Mouse (Mus musculus) adrenal gland, postnatal 14 days (tissue): ENCODE data around the gene Git2. TPM values are rescaled to one million over a fixed set of nuclear protein-coding genes. Genes with fewer than 3 reads are reported as not detected.

Experiments used
- DNase-seq: peaks from one replicate; pipeline ENCODE4 v3.0.0; 2021; ENCODE audit warnings: mixed read lengths
- long read RNA-seq, 2 experiments: library from polyadenylated mRNA; stranded (forward); transcript quantifications; one replicate each; pipeline ENCODE4 v2.0.0; 2021
- total RNA-seq: library from RNA; stranded (reverse); gene quantifications from 2 replicates; pipeline ENCODE4 v1.2.3, GENCODE M21; 2021

Gene Git2
- total RNA-seq: 42.7 and 49.4 TPM in 2 replicates
- long read RNA-seq, experiment 1, full-length matches to known transcripts: 4 of 23 reads
- long read RNA-seq, experiment 1, partial matches to known transcripts: 7 of 23 reads
- long read RNA-seq, experiment 1, other reads (novel, unspliced or antisense): 12 of 23 reads
- long read RNA-seq, experiment 2, full-length matches to known transcripts: 4 of 14 reads
- long read RNA-seq, experiment 2, partial matches to known transcripts: 3 of 14 reads
- long read RNA-seq, experiment 2, other reads (novel, unspliced or antisense): 7 of 14 reads

GRCm38 (mm10) chr5:114775056-114775979 is at the start of gene Git2:
Gene Git2 (minus strand): TSS chr5:114775517.
- no peak for DNase-seq

- peak; percentile 52 for DNase-seq
Measured at GRCm38 (mm10) chr5:114824197-114824596, 48.9 kb upstream of the Git2 start.

DNA sequence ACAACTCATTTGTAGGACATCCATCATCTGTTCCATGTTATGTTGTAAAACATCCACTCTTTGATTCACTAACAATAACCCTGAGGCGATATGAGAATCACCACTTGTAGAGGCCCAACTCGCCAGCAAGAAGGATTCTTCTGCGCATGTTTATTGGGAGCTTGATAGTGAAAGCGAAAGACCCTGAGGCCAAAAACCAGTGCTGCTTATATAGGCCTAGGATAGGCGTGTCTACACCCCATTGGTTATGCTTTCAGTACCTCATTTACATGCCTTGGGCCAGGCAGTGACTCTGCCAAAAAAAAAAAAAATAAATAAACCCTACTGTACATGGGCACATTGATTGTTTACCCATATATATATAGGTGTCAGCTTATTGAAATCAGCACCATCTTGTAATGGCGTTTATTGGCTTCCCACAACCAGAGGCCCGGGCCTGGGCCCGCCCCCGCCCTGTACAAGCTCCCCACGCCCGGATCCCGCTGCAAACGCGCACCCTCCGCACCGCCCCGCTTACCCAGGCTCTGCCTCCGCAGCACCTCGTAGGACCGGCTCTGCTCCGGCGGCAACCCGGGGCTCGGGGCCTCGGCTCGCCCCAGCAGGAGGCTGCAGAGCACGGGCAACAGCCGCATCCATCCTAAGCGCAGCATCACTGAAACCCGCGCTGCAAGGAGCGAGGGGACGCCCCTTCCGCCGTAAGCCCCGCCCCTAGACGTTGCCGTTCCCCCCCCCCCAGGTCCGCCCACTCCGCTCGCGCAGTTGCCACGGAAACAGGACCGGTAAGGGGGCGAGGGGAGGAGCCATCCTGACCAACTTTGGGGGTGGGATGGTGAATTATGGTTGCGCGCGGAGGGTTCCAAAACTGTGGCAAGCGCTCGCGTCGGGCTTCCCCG is 47.7 kb upstream of the Git2 start, which contains the start of gene 1500011B03Rik:
Gene 1500011B03Rik, minus strand, starts transcription at position 673 of the 893 bp plus-strand sequence.
- peak; percentile 90 for DNase-seq

GRCm38 (mm10) chr5:114818124-114818523 is 42.8 kb upstream of the Git2 start:
- no peak for DNase-seq

DNA sequence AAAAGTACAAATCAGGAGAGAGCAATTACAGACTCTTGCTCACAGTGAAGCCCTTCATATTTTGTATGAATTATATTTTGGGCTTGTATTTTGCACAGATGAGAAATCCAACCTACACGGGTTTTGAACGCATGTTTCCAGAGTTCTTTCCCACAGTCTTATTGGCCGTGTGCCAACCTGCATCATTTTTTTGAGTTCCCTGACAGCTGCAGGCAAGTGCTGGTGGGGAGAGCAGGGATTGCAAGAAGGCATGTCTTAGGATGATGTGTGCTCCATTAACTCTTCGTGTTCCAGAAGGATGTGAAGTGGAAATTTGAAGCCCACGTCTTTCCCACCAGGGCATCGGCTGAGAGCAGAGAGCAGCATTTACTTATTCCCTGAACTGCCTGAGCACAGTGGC is 41.3 kb upstream of the Git2 start:
- DNase-seq: no peak

DNA sequence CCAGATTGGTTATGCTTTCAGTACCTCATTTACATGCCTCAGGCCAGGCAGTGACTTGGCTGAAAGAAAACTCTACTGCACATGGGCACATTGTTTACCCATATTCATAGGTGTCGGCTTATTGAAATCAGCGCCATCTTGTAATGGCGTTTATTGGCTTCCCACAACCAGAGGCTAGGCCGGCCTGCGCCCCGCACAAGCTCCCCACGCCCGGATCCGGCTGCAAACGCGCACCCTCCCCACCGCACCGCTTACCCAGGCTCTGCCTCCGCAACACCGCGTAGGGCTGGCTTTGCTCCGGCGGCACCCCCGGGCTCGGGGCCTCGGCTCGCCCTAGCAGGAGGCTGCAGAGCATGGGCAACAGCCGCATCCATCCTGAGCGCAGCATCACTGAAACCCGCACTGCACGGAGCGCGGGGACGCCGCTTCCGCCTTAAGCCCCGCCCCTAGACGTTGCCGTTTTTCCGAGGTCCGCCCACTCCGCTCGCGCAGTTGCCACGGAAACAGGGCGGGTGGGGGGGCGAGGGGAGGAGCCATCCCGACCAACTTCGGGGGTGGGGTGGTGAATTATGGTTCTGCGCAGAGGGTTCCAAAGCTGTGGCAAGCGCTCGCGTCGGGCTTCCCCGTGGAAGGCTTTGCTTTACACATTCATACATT is 38.3 kb upstream of the Git2 start:
- peak; percentile 94 for DNase-seq

- DNase-seq: no peak
Measured at GRCm38 (mm10) chr5:114809826-114810225, 34.5 kb upstream of the Git2 start.

DNA sequence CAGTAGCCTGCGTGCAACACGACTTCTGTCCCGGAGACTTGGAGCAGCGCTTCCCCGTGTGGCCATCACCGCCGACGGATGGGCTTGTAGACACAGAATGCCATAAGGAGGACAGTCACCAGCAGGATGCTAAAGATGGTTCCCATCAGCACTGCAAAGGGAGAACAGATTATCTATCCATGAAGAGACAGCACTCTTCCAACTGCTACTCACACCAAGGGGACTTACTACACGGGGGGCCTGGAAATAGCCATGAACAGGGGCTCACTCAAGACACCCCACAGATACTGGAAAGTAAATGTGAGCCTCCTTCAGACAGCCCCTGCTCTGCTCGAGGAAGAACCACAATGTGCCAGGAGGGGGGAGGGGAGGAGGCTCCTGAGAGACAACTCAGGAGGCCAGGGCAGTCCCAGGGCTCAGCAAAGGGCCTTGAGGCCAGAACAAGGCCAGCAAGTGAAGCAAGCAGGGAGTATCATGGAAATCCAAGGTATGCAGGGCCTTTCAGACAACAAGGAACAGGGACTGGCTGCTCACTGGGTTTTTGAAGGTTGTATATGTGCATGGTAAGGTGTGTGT is 34.0 kb upstream of the Git2 start:
- DNase-seq: peak; percentile 89

DNA sequence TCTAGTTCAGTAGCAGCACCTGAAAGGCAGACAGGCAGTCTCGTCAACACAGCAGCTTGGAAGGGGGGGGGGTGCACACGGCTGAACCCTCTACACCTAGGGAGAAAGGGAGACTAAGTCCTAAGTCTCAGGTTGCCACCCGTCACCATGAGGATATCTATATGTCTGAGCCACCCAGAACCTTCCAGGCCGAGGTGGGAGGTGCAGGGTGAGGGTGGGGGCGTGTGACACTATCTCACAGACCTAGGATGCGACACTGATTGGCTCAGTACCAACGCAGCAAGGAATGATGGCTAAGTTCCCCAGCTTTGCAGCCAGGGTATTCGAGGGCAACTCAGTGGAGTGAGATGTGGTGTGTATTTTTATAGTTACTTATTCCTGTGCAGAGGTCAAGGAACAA is 33.1 kb upstream of the Git2 start:
- no peak for DNase-seq

- no peak for DNase-seq
Measured at GRCm38 (mm10) chr5:114807893-114808292, 32.6 kb upstream of the Git2 start.

DNA sequence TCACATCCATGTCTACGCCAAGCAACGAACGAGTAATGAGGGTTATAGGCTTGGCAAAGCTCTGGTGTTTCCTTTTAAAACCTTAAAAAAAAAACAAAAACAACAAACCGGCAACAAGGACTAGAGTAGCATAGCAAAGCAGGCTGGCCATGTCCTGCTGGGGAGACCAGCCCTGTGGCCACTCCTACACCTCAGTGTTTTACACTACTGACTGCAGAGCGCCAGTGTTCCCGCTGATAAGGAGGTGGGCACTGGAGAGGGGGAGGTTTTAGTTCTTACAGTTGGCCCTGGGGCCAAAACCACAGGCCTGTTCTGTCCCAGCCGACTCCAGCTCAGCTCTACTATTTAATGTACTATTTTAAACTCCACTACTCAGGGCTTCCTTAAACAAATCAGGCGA is 32.2 kb upstream of the Git2 start:
- no peak for DNase-seq

DNA sequence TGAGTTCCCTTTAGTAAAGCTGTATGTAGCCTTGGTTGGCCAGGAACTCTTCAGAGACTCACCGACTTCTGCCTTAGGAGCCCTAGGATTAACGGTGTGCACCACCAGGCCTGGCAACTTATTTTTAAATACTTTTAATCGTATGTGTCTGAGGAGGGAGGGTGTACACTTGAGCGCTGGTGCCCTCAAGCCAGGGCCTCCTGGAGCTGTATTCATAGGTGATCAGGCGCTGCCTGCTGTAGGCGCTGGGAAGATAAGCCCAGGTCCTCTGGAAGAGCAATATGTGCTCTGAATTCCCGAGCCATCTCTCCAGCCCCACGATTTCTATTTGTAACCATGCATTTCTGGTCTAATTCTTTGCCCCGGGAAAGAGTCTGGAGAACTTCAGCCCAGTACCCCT is 31.7 kb upstream of the Git2 start:
- DNase-seq: no peak

DNA sequence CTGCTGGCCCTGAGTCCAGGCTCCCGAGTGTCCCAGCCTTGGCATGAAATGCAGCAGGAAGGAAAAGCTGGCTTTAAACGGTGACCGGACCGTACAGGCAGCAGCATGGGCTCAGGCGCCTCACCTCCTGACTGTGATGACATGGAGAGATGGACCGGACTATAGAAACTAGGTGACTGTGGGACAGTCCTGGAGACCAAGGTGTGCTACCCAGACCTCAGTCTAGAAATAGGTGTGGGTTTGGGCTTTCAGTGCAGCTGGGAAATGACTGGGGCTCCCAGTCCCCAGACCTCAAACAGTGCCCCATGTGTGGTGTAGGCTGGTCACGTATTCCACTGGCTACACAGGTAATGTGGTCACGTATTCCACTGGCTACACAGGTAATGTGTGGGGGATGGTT is 31.3 kb upstream of the Git2 start:
- no peak for DNase-seq

GRCm38 (mm10) chr5:114805436-114806350 is 30.4 kb upstream of the Git2 start:
- no peak for DNase-seq

DNA sequence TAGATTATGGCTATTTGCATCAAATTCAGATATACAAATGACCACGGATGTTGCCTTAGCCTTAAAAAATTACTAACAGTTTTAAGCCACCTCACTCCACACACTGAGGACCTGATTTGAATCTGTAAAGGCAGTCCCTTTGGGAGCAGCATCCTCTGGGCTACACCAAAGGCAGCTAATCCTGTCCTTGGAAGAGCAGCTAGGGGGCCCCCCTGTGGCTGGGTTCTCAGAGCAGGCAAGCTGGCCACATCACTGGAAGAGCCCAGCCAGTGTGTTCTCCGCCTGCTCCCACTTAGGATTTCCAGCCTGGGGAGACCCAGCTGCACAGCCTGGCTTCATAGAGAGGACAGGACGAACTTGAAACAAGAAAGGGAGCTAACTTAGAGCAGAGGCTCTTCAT is 29.6 kb upstream of the Git2 start:
- DNase-seq: peak; percentile 76

GRCm38 (mm10) chr5:114804335-114804734 is 29.0 kb upstream of the Git2 start:
- no peak for DNase-seq

DNA sequence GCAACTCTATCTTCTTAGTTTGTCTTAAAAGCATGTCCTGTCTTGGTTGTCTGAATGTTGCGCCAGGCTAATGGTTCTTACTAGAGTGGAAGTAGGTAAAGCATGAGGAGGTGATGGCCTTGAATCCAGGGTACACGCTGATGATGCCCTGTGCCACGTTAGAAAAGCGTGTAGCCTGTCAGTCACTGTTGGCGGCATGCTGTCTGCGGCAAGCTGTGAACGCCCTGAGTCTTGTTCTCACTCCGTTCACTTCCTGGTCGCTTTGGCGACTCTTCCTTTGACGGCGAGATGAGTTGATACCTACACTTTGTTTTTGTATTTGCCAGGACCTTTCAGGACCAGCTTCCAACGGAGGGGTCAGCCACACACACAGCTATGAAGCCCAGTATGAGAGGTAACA is 27.9 kb upstream of the Git2 start:
- DNase-seq: no peak

DNA sequence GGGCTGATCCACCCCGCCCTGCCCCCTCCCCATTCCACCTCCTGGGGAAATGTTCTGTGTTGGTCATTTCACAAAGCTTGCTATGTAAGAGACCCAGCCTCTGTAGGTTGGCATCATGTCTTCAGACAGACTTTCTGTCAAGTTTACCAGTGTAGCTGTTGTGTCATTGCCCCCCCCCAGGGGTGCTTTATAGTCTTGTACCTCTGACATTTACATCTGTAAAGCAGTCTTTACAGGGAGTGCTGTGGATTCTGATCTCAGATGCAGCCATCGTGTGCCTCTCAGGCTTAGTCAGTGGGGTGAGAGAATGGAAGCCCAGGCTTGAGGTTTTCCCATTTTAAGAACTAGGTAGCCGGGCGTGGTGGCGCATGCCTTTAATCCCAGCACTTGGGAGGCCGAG is 26.5 kb upstream of the Git2 start:
- DNase-seq: no peak

DNA sequence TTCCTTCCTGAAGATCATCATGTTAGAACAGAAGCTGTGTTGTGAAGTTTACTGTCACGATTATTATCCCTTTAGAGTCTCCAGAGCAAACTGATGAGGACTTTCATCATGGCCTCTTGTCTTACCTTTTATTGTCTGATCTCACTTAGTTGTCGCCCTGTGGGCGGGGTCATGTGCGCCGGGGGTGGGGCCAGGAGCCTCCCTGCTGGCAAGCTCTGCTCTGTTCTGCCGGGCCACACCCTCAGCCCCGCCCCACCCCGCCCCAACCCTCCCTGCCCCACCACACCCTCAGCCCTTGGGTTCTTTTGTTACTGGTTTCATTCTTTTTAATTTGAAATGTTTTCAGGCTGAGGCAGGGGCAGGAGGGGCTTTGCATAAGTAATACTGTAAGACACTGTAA is 25.7 kb upstream of the Git2 start:
- DNase-seq: peak; percentile 56

- DNase-seq: no peak
Measured at GRCm38 (mm10) chr5:114799848-114800247, 24.5 kb upstream of the Git2 start.
